Mouse (Mus musculus) MEL (cell line): ENCODE measurements at regions not wholly inside any gene's neighbourhood (a gene's known extent, or its start where the extent isn't known, plus 50 kb on each side); places are given as distances from the start of the nearest gene placed in this dataset.

Experiments
- DNase-seq: peaks from one replicate; pipeline ENCODE4 v3.0.0; 2011; ENCODE audit warnings: low read depth, low spot score
- H3K27ac ChIP-seq: 2 replicates; pipeline ENCODE4 v1.5.1; 2012; ENCODE audit warnings: low read depth, mild to moderate bottlenecking, control low read depth, low read length, moderate library complexity; ENCODE audit not compliant: control insufficient read depth
- H3K27me3 ChIP-seq, 2 experiments: fragments of 150-350 bp in 1 of 2; sonication (generic) in 1 of 2; 2 replicates each; pipeline ENCODE4 v1.6.1; 2012; ENCODE audit warnings: low read length in 2 of 2, mild to moderate bottlenecking in 2 of 2, improper control_type of control experiment in 1 of 2, moderate library complexity in 1 of 2; ENCODE audit not compliant: insufficient read depth in 2 of 2, control insufficient read depth in 1 of 2
- H3K36me3 ChIP-seq, 2 experiments: 2 replicates each; pipeline ENCODE4 v1.6.1; 2012 to 2014; ENCODE audit warnings: low read length in 2 of 2, improper control_type of control experiment in 1 of 2, inconsistent platforms in 1 of 2, mild to moderate bottlenecking in 1 of 2; ENCODE audit not compliant: insufficient read depth in 2 of 2, control insufficient read depth in 1 of 2
- H3K4me1 ChIP-seq, 2 experiments: fragments of 150-350 bp in 1 of 2; sonication (generic) in 1 of 2; 2 replicates each; pipeline ENCODE4 v1.6.1; 2012; ENCODE audit warnings: low read length in 2 of 2, improper control_type of control experiment in 1 of 2, mild to moderate bottlenecking in 1 of 2; ENCODE audit not compliant: insufficient read depth in 2 of 2, control insufficient read depth in 1 of 2
- H3K4me3 ChIP-seq, 2 experiments: fragments of 150-350 bp in 1 of 2; sonication (generic) in 1 of 2; 2 replicates each; pipeline ENCODE4 v1.5.1; 2012; ENCODE audit warnings: low read depth in 2 of 2, low read length in 2 of 2, mild to moderate bottlenecking in 2 of 2, moderate library complexity in 2 of 2, control low read depth in 1 of 2, improper control_type of control experiment in 1 of 2; ENCODE audit not compliant: control insufficient read depth in 1 of 2, insufficient read depth in 1 of 2
- H3K79me2 ChIP-seq: 2 replicates; pipeline ENCODE4 v1.6.1; 2012; ENCODE audit warnings: mild to moderate bottlenecking, low read length, moderate library complexity; ENCODE audit not compliant: control insufficient read depth, poor library complexity, insufficient read depth
- H3K9ac ChIP-seq: 2 replicates; pipeline ENCODE4 v1.6.1; 2012; ENCODE audit warnings: low read depth, mild to moderate bottlenecking, control low read depth, low read length, moderate library complexity; ENCODE audit not compliant: control insufficient read depth, poor library complexity, severe bottlenecking
- H3K9me3 ChIP-seq: fragments of 150-350 bp; sonication (generic); replicated peaks from 2 replicates; pipeline ENCODE4 v1.6.1; 2012; ENCODE audit warnings: mild to moderate bottlenecking, low read length, improper control_type of control experiment, moderate library complexity; ENCODE audit not compliant: insufficient read depth
- CTCF ChIP-seq, 3 experiments: IDR thresholded peaks in 2 of 3; conservative IDR thresholded peaks in 1 of 3; 2 replicates each; pipeline ENCODE4 v1.5.1; 2011 to 2012; ENCODE audit warnings: low read length in 3 of 3, low read depth in 2 of 3, mild to moderate bottlenecking in 2 of 3, improper control_type of control experiment in 1 of 3, inconsistent platforms in 1 of 3, mixed read lengths in 1 of 3, moderate library complexity in 1 of 3; ENCODE audit not compliant: control insufficient read depth in 1 of 3, insufficient read depth in 1 of 3, poor library complexity in 1 of 3, severe bottlenecking in 1 of 3
- GATA1 ChIP-seq: IDR thresholded peaks from 2 replicates; pipeline ENCODE4 v1.6.1; 2011; ENCODE audit warnings: low read depth, low read length, improper control_type of control experiment
- JUND ChIP-seq: IDR thresholded peaks from 2 replicates; pipeline ENCODE4 v1.6.1; 2011; ENCODE audit warnings: low read depth, mild to moderate bottlenecking, improper control_type of control experiment, low read length
- MAX ChIP-seq: IDR thresholded peaks from 2 replicates; pipeline ENCODE4 v1.6.1; 2011; ENCODE audit warnings: low read length, improper control_type of control experiment
- MAZ ChIP-seq: IDR thresholded peaks from 2 replicates; pipeline ENCODE4 v1.6.1; 2012; ENCODE audit warnings: low read depth, mild to moderate bottlenecking, inconsistent platforms, low read length, improper control_type of control experiment
- MYB ChIP-seq: IDR thresholded peaks from 2 replicates; pipeline ENCODE4 v1.6.1; 2011; ENCODE audit warnings: mild to moderate bottlenecking, low read depth, low read length, improper control_type of control experiment
- MYC ChIP-seq: IDR thresholded peaks from 2 replicates; pipeline ENCODE4 v1.6.1; 2011; ENCODE audit warnings: low read depth, mild to moderate bottlenecking, low read length, improper control_type of control experiment, moderate library complexity
- RAD21 ChIP-seq: IDR thresholded peaks from 2 replicates; pipeline ENCODE4 v1.6.1; 2011; ENCODE audit warnings: mild to moderate bottlenecking, low read depth, low read length, improper control_type of control experiment
- RCOR1 ChIP-seq: IDR thresholded peaks from 2 replicates; pipeline ENCODE4 v1.6.1; 2012; ENCODE audit warnings: low read depth, mild to moderate bottlenecking, inconsistent platforms, low read length, improper control_type of control experiment
- SIN3A ChIP-seq: IDR thresholded peaks from 2 replicates; pipeline ENCODE4 v1.6.1; 2012; ENCODE audit warnings: low read length, improper control_type of control experiment, inconsistent platforms
- TAL1 ChIP-seq: IDR thresholded peaks from 2 replicates; pipeline ENCODE4 v1.6.1; 2012; ENCODE audit warnings: mild to moderate bottlenecking, inconsistent platforms, low read length, moderate library complexity, mixed read lengths
- USF1 ChIP-seq: IDR thresholded peaks from 2 replicates; pipeline ENCODE4 v1.6.1; 2014; ENCODE audit warnings: low read depth, mild to moderate bottlenecking, inconsistent platforms, low read length, improper control_type of control experiment, moderate library complexity
- USF2 ChIP-seq, 2 experiments: IDR thresholded peaks; 2 replicates each; pipeline ENCODE4 v1.6.1; 2011 to 2012; ENCODE audit warnings: improper control_type of control experiment in 2 of 2, low read length in 2 of 2, borderline replicate concordance in 1 of 2, inconsistent platforms in 1 of 2, low read depth in 1 of 2, mild to moderate bottlenecking in 1 of 2; ENCODE audit not compliant: insufficient read depth in 1 of 2
- ZMIZ1 ChIP-seq: IDR thresholded peaks from 2 replicates; pipeline ENCODE4 v1.6.1; 2012; ENCODE audit warnings: low read depth, mild to moderate bottlenecking, inconsistent platforms, low read length, improper control_type of control experiment, moderate library complexity
- ZNF384 ChIP-seq: IDR thresholded peaks from 2 replicates; pipeline ENCODE4 v1.6.1; 2012; ENCODE audit warnings: low read depth, mild to moderate bottlenecking, inconsistent platforms, low read length, improper control_type of control experiment

GRCm38 (mm10) chr2:98379211-98379610 is 282.8 kb upstream of the Gm10801 start:
- Histone ChIP-seq H3K4me3 (no peak overlapping the region), H3K4me1 (no peaks in the 10 kb centered on the region), H3K27ac (no peak overlapping the region), H3K9me3 (no peaks in the 10 kb centered on the region), H3K36me3 (no peaks in the 10 kb centered on the region), H3K9ac (no peak overlapping the region), H3K27me3 (no peaks in the 10 kb centered on the region), H3K79me2 (no peaks in the 10 kb centered on the region)
- TF ChIP-seq USF2 (IDR thresholded peaks at IDR 0.05; ENCODE audit: borderline replicate concordance in 1 of 2, insufficient read depth in 1 of 2, low read depth in 1 of 2, low read length in 2 of 2) (no peak), MYB (no peak), RCOR1 (no peak), CTCF (IDR thresholded peaks at IDR 0.05 in 2 of 3, conservative IDR thresholded peaks at IDR 0.05 in 1 of 3; ENCODE audit: control insufficient read depth in 1 of 3, insufficient read depth in 1 of 3, low read depth in 2 of 3, low read length in 3 of 3, poor library complexity in 1 of 3, severe bottlenecking in 1 of 3) (no peak), ZMIZ1 (no peak), USF1 (no peak), ZNF384 (no peak), MAZ (no peak), MYC (no peak), JUND (no peak), MAX (no peak), TAL1 (no peak), SIN3A (no peak), GATA1 (no peak), RAD21 (no peak)
- DNase-seq: no peak
